Comparison of ENCODE assay signal across 9 mouse cellular contexts in the genomic region with DNA sequence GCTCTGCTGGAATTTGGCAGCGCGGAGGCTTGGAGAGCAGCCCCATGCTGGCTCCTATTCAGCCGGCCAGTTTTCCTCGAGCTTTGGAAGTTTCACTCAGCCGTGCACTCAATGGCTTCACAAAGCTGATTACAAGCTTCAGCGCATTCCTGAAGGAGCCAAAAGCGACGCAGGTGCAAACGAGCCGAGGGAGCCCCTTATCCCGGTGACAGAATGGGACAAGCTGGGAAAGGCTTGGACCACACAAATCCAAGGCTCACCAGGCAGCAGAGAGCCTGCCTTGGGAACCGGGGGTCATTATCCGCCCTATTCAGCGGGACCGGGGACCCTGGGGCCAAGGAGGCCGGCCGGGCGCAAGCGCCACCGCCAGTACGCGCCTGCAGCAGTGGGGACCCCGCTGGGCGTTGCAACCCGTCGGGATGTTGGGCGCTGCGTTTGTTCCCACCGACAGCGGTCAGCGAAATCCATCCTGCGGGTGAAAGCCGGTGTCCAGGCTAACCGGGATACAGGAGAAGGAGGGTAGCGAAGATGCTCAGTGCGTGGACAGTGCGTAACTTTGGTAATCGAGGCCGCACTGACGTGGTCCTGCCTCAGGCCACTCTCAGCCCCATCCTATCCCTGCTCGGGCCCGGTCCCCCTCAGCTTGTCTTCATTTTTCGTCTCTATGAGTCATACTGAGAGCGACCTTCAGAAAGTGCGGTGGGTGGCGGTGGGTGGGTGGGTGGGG. TPM values are rescaled to one million over a fixed set of nuclear protein-coding genes. Genes with fewer than 3 reads are reported as not detected.
DNase-seq lines count a peak whose midpoint lies in the region; ATAC-seq lines count a peak whose summit lies in the region.
"Had no signal": no experiment of that assay in that cellular context is flagged by ENCODE, and none has a peak within 500 bp of the region (broad histone marks: within the 10 kb centered on the region; RNA-seq: fewer than 3 reads in every experiment).

No protein-coding gene starts in this region.

- H3K27me3 ChIP-seq in heart, embryonic 13.5 days (replicated peaks): peaks cover 100% of the 10 kb centered on the region
- peaks cover 88% of the 10 kb centered on the region for H3K27me3 ChIP-seq in neural tube, embryonic 15.5 days (replicated peaks)

- H3K9me3 ChIP-seq in heart, embryonic 13.5 days: no peaks in the 10 kb centered on the region
- no peaks in the 10 kb centered on the region for H3K9me3 ChIP-seq in neural tube, embryonic 15.5 days (replicated peaks)

- DNase-seq in layer of hippocampus, adult 11-12 months (ENCODE audit: low spot score): peak; percentile 45
- DNase-seq in layer of hippocampus, adult 9-10 months (ENCODE audit: low spot score): no peak
- peak; percentile 86 for DNase-seq in embryo, embryonic 10.5 days (ENCODE audit: low spot score)
- peak; percentile 34 for DNase-seq in left cerebral cortex, adult 11 months (ENCODE audit: low spot score)
- no peak for DNase-seq in urinary bladder, adult 2 months (ENCODE audit: low spot score)

- peak overlapping the region; percentile 26 for H3K4me3 ChIP-seq in heart, embryonic 13.5 days
- H3K4me3 ChIP-seq in neural tube, embryonic 15.5 days (replicated peaks): peak overlapping the region; percentile 32

- H3K27ac ChIP-seq in heart, embryonic 13.5 days (replicated peaks): no peak overlapping the region
- peak overlapping the region; percentile 75 for H3K27ac ChIP-seq in neural tube, embryonic 15.5 days (replicated peaks)

- H3K4me1 ChIP-seq in heart, embryonic 13.5 days: peaks cover 22% of the 10 kb centered on the region
- H3K4me1 ChIP-seq in neural tube, embryonic 15.5 days: peaks cover 34% of the 10 kb centered on the region

- peak overlapping the region; percentile 51 for H3K4me2 ChIP-seq in heart, embryonic 13.5 days
- H3K4me2 ChIP-seq in neural tube, embryonic 15.5 days: peak overlapping the region; percentile 58

- under 1% methylated on average over 46 of the region's 46 CpGs for WGBS in heart, embryonic 13.5 days
- WGBS in neural tube, embryonic 15.5 days: under 1% methylated on average over 46 of the region's 46 CpGs

- H3K36me3 ChIP-seq in heart, embryonic 13.5 days: no peaks in the 10 kb centered on the region
- no peaks in the 10 kb centered on the region for H3K36me3 ChIP-seq in neural tube, embryonic 15.5 days

- H3K9ac ChIP-seq in heart, embryonic 13.5 days: no peak overlapping the region
- no peak overlapping the region for H3K9ac ChIP-seq in neural tube, embryonic 15.5 days (replicated peaks)

- no peak for ATAC-seq in heart, embryonic 13.5 days (ENCODE audit: extremely low read depth, insufficient number of reproducible peaks, low FRiP score, low TSS enrichment)
- ATAC-seq in neural tube, embryonic 15.5 days (ENCODE audit: low FRiP score): peak; percentile 70; the same call in 1 of the 2 replicates
- no peak for ATAC-seq in CD4-positive, CD25-positive, alpha-beta regulatory T cell, adult 4 months

RNA-seq across cellular contexts. Expression of a gene that starts 35.2 kb away (rescaled TPM):
- polyA plus RNA-seq in heart, embryonic 13.5 days (2015; fragmentation: Nextera tagmentation; extraction: Ambion mirVana): not detected in 2 replicates
- polyA plus RNA-seq in neural tube, embryonic 15.5 days (2015; fragmentation: Nextera tagmentation; extraction: Ambion mirVana): 0.40 and 0.91 TPM in 2 replicates
- not detected for polyA plus RNA-seq in CD4-positive, CD25-positive, alpha-beta regulatory T cell, adult 4 months (2017; shearing (Covaris generic))
- polyA plus RNA-seq in urinary bladder, adult 2 months (2012; rRNA removed): not detected in 2 replicates
- polyA plus RNA-seq: small intestine, adult 2 months had no signal

Comparison
In these comparisons a context has a peak if more than half of its experiments do, and no peak if none do; other contexts are left out.
1. DNase-seq: peak in layer of hippocampus, adult 11-12 months (single experiment), embryo, embryonic 10.5 days (single experiment) and left cerebral cortex, adult 11 months (single experiment); none in layer of hippocampus, adult 9-10 months (single experiment) and urinary bladder, adult 2 months (single experiment).